Mouse (Mus musculus) layer of hippocampus, adult 8-10 months (tissue): ENCODE data around the gene Ilvbl. TPM values are rescaled to one million over a fixed set of nuclear protein-coding genes. Genes with fewer than 3 reads are reported as not detected.
"Not testable (repeated sequence)": the region's sequence is repeated elsewhere in the genome, so short reads cannot be mapped to it uniquely, and the experiment has no call there.

Source experiments
- DNase-seq, 2 experiments: peaks; one replicate each; pipeline ENCODE4 v3.0.0; 2022; ENCODE audit warnings: low spot score in 2 of 2
- microRNA-seq, 2 experiments: library from miRNA; unstranded; fragments of <30 nt; microRNA quantifications; one replicate each; pipeline ENCODE4 v1.2.0; 2022
- total RNA-seq, 4 experiments: library from RNA; stranded (reverse); gene quantifications; 2 replicates each; pipeline ENCODE4 v1.2.4; 2022

Gene Ilvbl
- total RNA-seq, 4 experiments from 2014 or later = 21.3 to 41.5 (median 31.6) TPM

DNA sequence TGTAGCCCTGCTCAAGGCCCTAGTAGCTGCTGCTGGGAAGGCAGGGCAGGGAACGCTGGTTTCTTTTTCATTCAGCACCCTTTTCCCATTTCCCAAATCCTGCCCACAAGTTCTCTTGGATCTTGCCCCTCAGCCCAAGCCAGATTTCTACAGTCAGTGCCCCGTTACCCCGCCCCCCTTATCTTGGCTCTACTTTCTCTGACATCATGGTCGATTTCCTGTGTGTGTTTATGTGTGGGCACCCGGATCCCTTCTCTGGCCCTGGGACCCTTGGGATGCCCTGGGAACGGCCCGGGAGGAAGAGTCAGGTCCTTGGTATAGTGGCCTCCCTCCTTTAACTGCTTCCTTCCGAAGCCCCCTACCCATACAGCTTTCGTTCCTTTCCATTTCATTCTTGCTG lies 16.6 kb downstream of the Ilvbl start:
- no peak for DNase-seq

DNA sequence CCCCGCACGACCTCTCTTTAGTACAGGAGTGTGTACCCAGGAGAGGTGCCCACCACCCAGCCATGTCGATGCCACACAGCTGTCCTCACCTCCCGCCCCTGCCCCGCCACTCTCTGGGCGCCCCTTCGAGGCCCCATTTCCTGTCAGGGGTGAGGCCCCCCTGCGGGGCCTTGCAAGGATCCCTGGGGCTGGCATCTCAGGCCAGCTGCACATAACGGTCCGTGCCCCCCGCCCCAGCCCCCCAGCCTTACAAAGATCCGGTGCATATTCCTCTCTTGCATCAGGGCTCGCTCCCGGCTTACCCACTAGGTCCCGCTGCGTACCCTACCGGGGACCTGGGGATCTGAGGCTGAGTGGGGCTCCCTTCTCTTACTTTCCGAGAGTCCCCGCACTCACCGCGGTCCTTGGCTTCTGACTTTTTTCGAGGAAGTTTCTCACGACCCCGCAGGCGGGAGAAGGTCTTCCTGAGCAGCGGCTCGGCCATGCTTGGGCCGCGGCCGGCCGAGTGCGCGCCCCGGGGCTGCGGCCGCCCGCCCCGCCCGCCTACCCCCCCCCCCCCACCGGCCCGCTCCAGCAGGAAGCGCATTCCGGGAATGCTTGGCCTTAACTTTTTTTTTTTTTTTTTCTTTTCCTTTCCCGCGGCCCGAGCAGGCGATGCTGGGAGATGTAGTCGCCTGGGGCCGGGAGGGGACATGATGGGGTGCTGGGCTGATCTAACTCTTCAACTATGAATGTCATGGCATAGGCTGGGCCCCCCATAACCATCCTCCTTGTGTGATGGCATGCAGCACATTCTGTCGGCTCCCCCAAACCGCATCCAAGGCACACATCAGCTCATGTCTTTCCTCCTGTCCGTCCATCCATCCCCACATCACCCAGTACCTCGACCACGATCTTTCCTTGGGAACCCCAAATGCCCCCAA lies 17.5 kb downstream of the Ilvbl start, which contains the start of gene Syde1:
TSS of gene Syde1 (minus strand) at position 559 of the 923 bp plus-strand sequence.
- DNase-seq = no peak

DNA sequence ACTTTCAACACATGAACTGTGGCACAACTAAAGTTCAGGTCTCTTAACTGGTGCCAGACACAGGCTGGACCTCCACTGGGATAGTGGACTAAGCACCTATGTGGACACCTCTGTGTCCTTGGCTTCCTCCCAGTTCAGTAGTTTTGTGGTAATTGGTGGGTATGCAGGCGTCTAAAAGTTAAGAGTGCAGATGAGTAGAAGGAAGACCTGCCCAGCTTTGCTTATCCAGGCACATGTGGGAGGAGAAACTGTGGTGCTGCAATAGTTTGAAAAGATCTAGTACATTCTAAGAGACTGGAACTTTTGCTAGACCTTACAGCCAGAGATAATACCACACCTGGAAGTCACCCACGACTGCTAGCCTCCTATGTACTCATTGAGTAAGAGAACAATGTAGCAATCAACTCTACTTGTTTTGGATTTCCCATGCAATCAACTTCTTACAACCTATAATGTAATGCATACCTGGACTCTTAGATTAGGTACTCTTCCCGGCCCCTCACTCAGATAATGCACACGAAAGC lies 18.8 kb downstream of the Ilvbl start:
- no peak for DNase-seq

DNA sequence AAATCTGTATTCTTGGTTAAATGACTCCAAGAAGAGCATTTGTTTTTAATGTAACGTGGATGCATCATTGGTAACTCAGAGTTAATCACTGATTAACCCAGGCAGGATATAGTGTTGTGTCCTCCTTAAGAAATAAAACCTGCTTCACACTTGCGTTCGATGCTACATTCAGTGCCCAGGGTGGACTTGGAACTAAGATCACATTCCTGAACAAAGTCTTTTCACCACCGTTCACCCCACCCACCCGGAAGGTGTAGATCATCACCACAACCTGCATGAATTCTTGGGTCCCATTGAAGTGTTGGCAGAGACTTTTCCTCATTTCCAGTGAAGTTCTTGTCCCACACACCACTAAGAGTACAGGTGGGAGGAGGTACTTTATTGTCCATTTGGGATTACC lies 19.6 kb downstream of the Ilvbl start:
- no peak for DNase-seq

DNA sequence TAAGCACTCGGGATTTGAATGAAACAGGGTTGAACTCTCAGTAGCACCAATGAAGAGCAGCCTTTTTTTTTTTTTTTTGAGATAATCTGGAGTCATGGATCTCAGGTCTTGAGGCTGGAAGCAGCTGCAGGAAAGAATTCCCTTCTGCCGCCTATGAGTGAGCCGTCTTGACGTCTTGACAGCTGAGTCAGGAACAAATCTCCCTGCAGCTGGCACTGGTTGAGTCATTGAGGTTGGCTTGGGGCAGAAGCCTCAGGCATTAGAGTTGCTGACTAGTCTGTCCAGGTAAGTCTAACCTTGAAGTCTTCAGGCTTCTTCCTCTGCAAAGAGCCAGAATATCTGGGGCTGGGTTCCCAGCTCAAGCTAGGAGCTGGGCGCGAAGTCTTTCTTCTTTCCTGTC lies 20.0 kb downstream of the Ilvbl start:
- DNase-seq = no peak

DNA sequence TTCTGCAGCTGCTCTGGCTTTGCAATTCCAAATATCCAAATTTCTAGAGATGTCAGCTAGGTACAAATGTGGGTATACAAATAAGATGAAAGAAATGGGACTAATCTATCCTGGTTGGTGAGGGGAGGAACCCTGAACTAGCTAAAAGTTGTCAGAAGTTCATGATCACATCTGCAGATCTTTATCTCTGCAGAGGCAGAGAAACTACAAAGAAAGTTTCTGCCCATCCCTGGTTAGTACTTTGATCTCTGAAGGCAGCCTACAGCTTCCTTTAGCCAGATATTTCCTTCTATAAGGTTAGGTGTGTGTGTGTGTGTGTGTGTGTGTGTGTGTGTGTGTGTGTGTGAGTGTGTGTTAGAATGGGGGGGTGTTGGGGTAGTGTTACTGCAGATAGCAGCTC lies 20.4 kb downstream of the Ilvbl start:
- no peak for DNase-seq

DNA sequence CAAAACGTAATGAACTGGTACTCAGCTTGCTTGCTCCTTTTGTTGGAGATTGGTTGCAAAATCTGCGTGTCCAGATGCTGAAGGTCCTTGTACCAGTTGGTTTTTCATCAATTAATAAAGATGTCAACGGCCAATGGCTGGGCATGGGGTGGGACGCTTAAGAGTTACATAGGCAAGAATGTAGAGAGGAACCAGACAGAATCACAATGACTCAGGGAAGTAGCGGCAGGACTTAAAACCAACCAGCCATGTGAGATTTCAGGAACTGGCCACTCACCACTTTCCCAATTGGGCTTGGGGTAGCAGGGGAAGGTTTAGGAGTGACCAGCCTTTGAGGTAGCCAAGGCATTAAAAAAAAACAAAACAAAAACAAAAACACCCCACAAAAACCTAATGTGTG lies 25.7 kb downstream of the Ilvbl start:
- DNase-seq = no peak

DNA sequence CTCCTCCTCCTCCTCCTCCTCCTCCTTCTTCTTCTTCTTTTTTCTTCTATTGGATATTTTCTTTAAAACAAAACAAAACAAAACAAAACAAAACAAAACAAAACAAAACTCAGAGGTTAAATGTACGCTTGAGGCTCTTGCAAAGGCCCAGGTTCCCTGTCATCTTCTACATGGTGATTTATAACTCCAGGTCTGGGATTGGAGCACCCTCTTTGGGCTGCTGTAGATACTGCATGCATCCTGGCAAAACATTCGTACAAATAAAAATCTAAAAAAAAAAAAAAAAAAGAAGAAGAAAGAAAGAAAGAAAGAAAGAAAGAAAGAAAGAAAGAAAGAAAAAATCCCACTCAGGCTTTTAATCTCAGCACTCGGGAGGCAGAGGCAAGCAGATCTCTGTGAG lies 30.9 kb downstream of the Ilvbl start:
- peak in 1 of 2 experiments; percentile 35 for DNase-seq

DNA sequence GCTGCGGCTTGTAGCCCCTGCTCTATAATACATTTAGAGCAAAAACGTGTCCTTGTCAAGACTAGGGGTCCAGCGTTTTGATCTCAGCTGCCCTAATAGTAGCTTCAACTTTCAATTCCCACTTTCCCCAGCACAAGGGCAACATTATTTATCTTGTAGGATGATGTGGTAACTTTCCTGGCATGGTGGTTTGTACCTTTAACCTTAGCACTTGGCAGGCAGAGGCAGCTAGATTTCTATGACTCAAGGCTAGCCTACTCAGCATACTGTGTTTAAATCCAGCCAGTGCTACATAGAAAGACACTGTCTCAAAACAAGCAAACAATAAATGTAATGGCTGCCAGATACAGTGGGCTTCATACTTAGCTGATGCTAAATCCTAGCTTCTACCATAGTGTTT lies 33.5 kb downstream of the Ilvbl start:
- DNase-seq = no peak

DNA sequence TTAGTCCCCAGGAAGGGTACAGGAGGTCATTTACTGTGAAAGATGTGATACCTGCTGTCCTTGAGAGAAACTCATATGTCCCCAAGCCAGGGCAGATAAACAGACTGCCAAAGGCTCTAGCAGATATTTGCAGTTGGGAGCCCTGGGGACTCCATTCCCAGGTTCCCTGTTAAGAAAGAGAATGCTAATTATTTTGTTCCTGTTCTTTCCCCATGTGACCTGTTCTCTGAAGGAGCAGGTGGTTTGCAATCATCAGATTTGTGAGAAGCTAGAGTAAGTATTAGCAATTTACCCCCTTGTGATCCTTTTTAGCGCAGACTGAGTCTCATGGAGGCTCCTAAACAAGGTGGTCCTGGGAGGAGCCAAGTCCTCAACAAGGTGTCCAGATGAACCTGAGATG lies 43.8 kb downstream of the Ilvbl start, which contains the start of gene Olfr1357:
TSS of gene Olfr1357 (minus strand) at position 101 of the 400 bp plus-strand sequence.
- DNase-seq = no peak

DNA sequence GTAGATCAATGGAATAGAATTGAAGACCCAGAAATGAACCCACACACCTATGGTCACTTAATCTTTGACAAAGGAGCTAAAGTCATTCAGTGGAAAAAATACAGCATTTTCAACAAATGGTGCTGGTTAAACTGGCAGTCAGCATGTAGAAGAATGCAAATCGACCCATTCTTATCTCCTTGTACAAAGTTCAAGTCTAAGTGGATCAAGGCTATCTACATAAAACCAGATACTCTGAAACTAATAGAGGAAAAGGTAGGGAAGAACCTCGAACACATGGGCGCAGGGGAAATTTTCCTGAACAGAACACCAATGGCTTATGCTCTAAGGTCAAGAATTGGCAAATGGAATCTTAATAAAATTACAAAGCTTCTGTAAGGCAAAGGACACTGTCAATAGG lies 49.0 kb downstream of the Ilvbl start:
- DNase-seq = not testable (repeated sequence)

DNA sequence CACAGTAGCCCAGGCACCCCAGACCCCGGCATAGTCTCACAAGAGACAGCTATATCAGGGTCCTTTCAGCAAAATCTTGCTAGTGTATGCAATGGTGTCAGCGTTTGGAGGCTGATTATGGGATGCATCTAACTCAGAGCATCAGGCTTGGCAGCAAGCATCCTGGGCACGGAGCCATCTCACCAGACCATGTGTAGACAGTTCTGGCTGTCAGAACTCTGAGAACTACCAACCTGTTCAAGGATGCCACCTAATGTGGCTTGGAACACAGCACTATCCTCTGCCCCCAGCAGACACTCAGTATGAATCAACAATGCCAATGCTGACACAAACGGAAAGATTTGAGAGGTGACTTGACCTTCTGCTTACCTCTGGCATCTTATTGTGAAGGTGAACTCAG lies 56.0 kb downstream of the Ilvbl start:
- DNase-seq = peak in 1 of 2 experiments; percentile 62

DNA sequence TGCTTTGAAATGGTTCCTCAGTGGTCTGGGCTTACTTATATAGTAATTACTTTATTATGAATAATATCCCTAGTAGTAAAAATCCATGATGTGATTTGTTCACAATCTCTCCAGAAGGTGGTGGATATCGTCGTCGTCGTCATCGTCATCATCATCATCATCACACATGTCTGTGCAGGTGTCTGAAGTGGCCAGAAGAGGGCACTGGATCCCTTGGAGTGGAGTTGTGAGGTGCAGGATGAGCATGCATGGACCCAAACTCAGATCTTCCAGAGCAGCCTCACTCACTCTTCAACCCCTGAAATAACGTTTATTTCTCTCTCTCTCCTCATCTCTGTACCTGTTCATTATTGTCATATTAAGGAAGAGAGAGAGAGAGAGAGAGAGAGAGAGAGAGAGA lies 58.2 kb downstream of the Ilvbl start:
- DNase-seq = peak; percentile 22 to 45

Small RNA genes within 50 kb of the gene (microRNA-seq; reads per million reads assigned to microRNA genes)
- 0 reads per million in 2 experiments for gene Gm27541

Other genes starting within 250 kb of the Ilvbl start
- 100 to 1,000 TPM; 201 to 224 (median 209) TPM for gene Agpat3, start 221.9 kb upstream of the Ilvbl start, total RNA-seq
- gene Rrp1, start 161.3 kb upstream of the Ilvbl start, total RNA-seq = 100 to 1,000 TPM; 323 to 359 (median 334) TPM
- gene Cstb, start 148.7 kb upstream of the Ilvbl start, total RNA-seq = 10 to 100 TPM; 28.4 to 47.8 (median 36.8) TPM
- gene Pdxk, start 109.4 kb upstream of the Ilvbl start, total RNA-seq = 100 to 1,000 TPM in 2 of 4 experiments, 10 to 100 TPM in 2; 94.9 to 110 (median 101) TPM
- not detected for gene Olfr1358, start 56.9 kb upstream of the Ilvbl start, total RNA-seq
- gene Syde1, start 17.6 kb downstream of the Ilvbl start, total RNA-seq = 1 to 10 TPM; 6.7 to 9.4 (median 8.4) TPM
- not detected for gene Olfr1357, start 43.7 kb downstream of the Ilvbl start, total RNA-seq
- not detected for gene Casp14, start 143.9 kb downstream of the Ilvbl start, total RNA-seq
- gene Ccdc105, start 178.7 kb downstream of the Ilvbl start, total RNA-seq = under 1 TPM; 0.29 to 0.75 (median 0.45) TPM
- 10 to 100 TPM; 11.2 to 13.6 (median 12.6) TPM for gene Slc1a6, start 206.2 kb downstream of the Ilvbl start, total RNA-seq